Mouse (Mus musculus): ENCODE data around the gene Tex52. TPM values are rescaled to one million over a fixed set of nuclear protein-coding genes. Genes with fewer than 3 reads are reported as not detected.

Tex52 gene
- total and polyA plus RNA-seq, 3 experiments, result 0.07 TPM; not detected in 2

- no peaks in the 10 kb centered on the region for H3K79me2 ChIP-seq (ENCODE audit: control insufficient read depth, insufficient read depth, low read length, poor library complexity)
- DNase-seq (ENCODE audit: low read depth, low spot score), result no peak
- no peaks in the 10 kb centered on the region for H3K36me3 ChIP-seq (ENCODE audit: control insufficient read depth in 1 of 2, insufficient read depth in 2 of 2, low read length in 2 of 2)
- no peak for TF ChIP-seq GABPA (IDR thresholded peaks at IDR 0.05; ENCODE audit: low read depth, low read length)
- TF ChIP-seq USF2 (IDR thresholded peaks at IDR 0.05; ENCODE audit: borderline replicate concordance in 1 of 2, insufficient read depth in 1 of 2, low read depth in 1 of 2, low read length in 2 of 2), result no peak
- TF ChIP-seq NRF1 (IDR thresholded peaks at IDR 0.05; ENCODE audit: insufficient read depth, low read depth, low read length, poor library complexity, severe bottlenecking), result no peak
- no peak for TF ChIP-seq CHD2 (IDR thresholded peaks at IDR 0.05; ENCODE audit: low read length)
- TF ChIP-seq ZC3H11A (IDR thresholded peaks at IDR 0.05; ENCODE audit: low read depth, low read length), result no peak
- no peak for TF ChIP-seq RCOR1 (IDR thresholded peaks at IDR 0.05; ENCODE audit: low read depth, low read length)
- no peak for TF ChIP-seq ZNF384 (IDR thresholded peaks at IDR 0.05; ENCODE audit: low read depth, low read length)
- TF ChIP-seq RAD21 (IDR thresholded peaks at IDR 0.05; ENCODE audit: low read depth, low read length), result no peak
- TF ChIP-seq E2F4 (IDR thresholded peaks at IDR 0.05; ENCODE audit: borderline replicate concordance, low read depth, low read length), result no peak
- no peak for TF ChIP-seq TCF12 (IDR thresholded peaks at IDR 0.05; ENCODE audit: low read depth, low read length)
- no peak for TF ChIP-seq MYC (IDR thresholded peaks at IDR 0.05; ENCODE audit: low read depth, low read length)
- no peak for TF ChIP-seq CTCF (IDR thresholded peaks at IDR 0.05 in 2 of 3, conservative IDR thresholded peaks at IDR 0.05 in 1 of 3; ENCODE audit: control insufficient read depth in 1 of 3, insufficient read depth in 1 of 3, low read depth in 2 of 3, low read length in 3 of 3, poor library complexity in 1 of 3, severe bottlenecking in 1 of 3)
- no peak for TF ChIP-seq KAT2A (conservative IDR thresholded peaks at IDR 0.05; ENCODE audit: low read depth, low read length)
- TF ChIP-seq TBP (IDR thresholded peaks at IDR 0.05; ENCODE audit: low read depth, low read length), result no peak
- TF ChIP-seq POLR2AphosphoS5 (IDR thresholded peaks at IDR 0.05; ENCODE audit: borderline replicate concordance, low read depth, low read length), result no peak
- no peak for TF ChIP-seq SIN3A (IDR thresholded peaks at IDR 0.05; ENCODE audit: low read length)
- no peak for TF ChIP-seq MAZ (IDR thresholded peaks at IDR 0.05; ENCODE audit: low read depth, low read length)
- TF ChIP-seq CHD1 (IDR thresholded peaks at IDR 0.05; ENCODE audit: low read depth, low read length), result no peak
- no peaks in the 10 kb centered on the region for H3K4me1 ChIP-seq (ENCODE audit: control insufficient read depth in 1 of 2, insufficient read depth in 2 of 2, low read length in 2 of 2)
- H3K9ac ChIP-seq (ENCODE audit: control insufficient read depth, low read depth, low read length, poor library complexity, severe bottlenecking), result no peak overlapping the region
- no peak overlapping the region for H3K4me3 ChIP-seq (ENCODE audit: control insufficient read depth in 1 of 2, insufficient read depth in 1 of 2, low read depth in 2 of 2, low read length in 2 of 2)
- no peak overlapping the region for H3K27ac ChIP-seq (ENCODE audit: control insufficient read depth, low read depth, low read length)
- no peaks in the 10 kb centered on the region for H3K27me3 ChIP-seq (ENCODE audit: control insufficient read depth in 1 of 2, insufficient read depth in 2 of 2, low read length in 2 of 2)
- H3K9me3 ChIP-seq (replicated peaks; ENCODE audit: insufficient read depth, low read length), result no peaks in the 10 kb centered on the region
Observed at GRCm38 (mm10) chr6:128416169-128416568, 40.9 kb downstream of the Tex52 start.

GRCm38 (mm10) chr6:128418076-128418475, 42.8 kb downstream of the Tex52 start:
- Histone ChIP-seq H3K9ac (ENCODE audit: control insufficient read depth, low read depth, low read length, poor library complexity, severe bottlenecking) (no peak overlapping the region), H3K27me3 (ENCODE audit: control insufficient read depth in 1 of 2, insufficient read depth in 2 of 2, low read length in 2 of 2) (no peaks in the 10 kb centered on the region), H3K36me3 (ENCODE audit: control insufficient read depth in 1 of 2, insufficient read depth in 2 of 2, low read length in 2 of 2) (no peaks in the 10 kb centered on the region; a peak in 1 of 4 replicates), H3K27ac (ENCODE audit: control insufficient read depth, low read depth, low read length) (no peak overlapping the region), H3K4me1 (ENCODE audit: control insufficient read depth in 1 of 2, insufficient read depth in 2 of 2, low read length in 2 of 2) (no peaks in the 10 kb centered on the region), H3K4me3 (ENCODE audit: control insufficient read depth in 1 of 2, insufficient read depth in 1 of 2, low read depth in 2 of 2, low read length in 2 of 2) (no peak overlapping the region), H3K9me3 (replicated peaks; ENCODE audit: insufficient read depth, low read length) (no peaks in the 10 kb centered on the region), H3K79me2 (ENCODE audit: control insufficient read depth, insufficient read depth, low read length, poor library complexity) (0 out of 2 replicates have a peak, but pooled peaks cover 1% of the 10 kb centered on the region)
- TF ChIP-seq TAL1 (IDR thresholded peaks at IDR 0.05; ENCODE audit: low read length) (no peak), KAT2A (conservative IDR thresholded peaks at IDR 0.05; ENCODE audit: low read depth, low read length) (no peak), ZNF384 (IDR thresholded peaks at IDR 0.05; ENCODE audit: low read depth, low read length) (no peak)
- DNase-seq (ENCODE audit: low read depth, low spot score), result no peak
